13 mouse cellular contexts compared by ENCODE assay signal in the genomic region with DNA sequence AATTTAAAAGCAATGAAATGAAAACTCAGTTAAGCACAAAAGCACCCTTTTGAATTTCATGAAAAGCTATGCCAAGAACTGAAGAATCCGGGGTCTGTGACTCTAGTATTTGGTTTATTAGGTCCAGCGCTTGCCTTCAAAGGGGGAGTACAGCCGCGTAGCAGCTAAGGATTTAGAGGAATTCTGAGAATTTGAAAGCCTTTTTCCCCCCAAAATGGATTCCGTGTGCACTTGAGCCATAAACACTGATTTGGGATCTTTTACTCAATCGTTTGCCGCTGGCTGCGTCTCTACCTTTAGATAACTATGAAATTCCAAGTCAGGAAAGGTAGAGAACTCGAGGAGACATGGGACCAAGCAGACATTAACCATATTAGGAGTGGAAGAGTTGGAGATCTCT.
DNase-seq lines count a peak whose midpoint lies in the region; ATAC-seq lines count a peak whose summit lies in the region.
"Had no signal": no experiment of that assay in that cellular context is flagged by ENCODE, and none has a peak within 500 bp of the region (broad histone marks: within the 10 kb centered on the region; RNA-seq: fewer than 3 reads in every experiment).

No protein-coding gene starts in this region.

- no peaks in the 10 kb centered on the region for H3K36me3 ChIP-seq in forebrain, embryonic 14.5 days (ENCODE audit: control insufficient read depth, insufficient read depth, low read length)
- no peaks in the 10 kb centered on the region for H3K36me3 ChIP-seq in forebrain, embryonic 13.5 days (ENCODE audit: poor library complexity, severe bottlenecking)
- H3K36me3 ChIP-seq in hindbrain, embryonic 14.5 days (replicated peaks; ENCODE audit: control insufficient read depth, insufficient read depth): no peaks in the 10 kb centered on the region
- no peaks in the 10 kb centered on the region for H3K36me3 ChIP-seq in midbrain, embryonic 12.5 days
- H3K36me3 ChIP-seq: heart, embryonic 15.5 days had no signal

- H3K27ac ChIP-seq in forebrain, embryonic 14.5 days (ENCODE audit: low read depth, low read length): no peak overlapping the region
- H3K27ac ChIP-seq in forebrain, embryonic 13.5 days: no peak overlapping the region
- H3K27ac ChIP-seq in hindbrain, embryonic 14.5 days: peak overlapping the region; percentile 90; the same call in 1 of the 2 replicates
- H3K27ac ChIP-seq in midbrain, embryonic 12.5 days (replicated peaks): peak overlapping the region; percentile 91
- H3K27ac ChIP-seq: heart, embryonic 15.5 days had no signal

- no peaks in the 10 kb centered on the region for H3K9me3 ChIP-seq in forebrain, embryonic 14.5 days (replicated peaks; ENCODE audit: control insufficient read depth, low read length)
- no peaks in the 10 kb centered on the region for H3K9me3 ChIP-seq in forebrain, embryonic 13.5 days (replicated peaks)
- no peaks in the 10 kb centered on the region for H3K9me3 ChIP-seq in hindbrain, embryonic 14.5 days (ENCODE audit: control insufficient read depth, low read length)
- H3K9me3 ChIP-seq in midbrain, embryonic 12.5 days: no peaks in the 10 kb centered on the region
- H3K9me3 ChIP-seq: heart, embryonic 15.5 days had no signal

- peaks cover 20% of the 10 kb centered on the region; the same call in 1 of the 2 replicates for H3K4me1 ChIP-seq in forebrain, embryonic 14.5 days (ENCODE audit: control insufficient read depth, insufficient read depth, low read length)
- peaks cover 49% of the 10 kb centered on the region for H3K4me1 ChIP-seq in forebrain, embryonic 13.5 days
- peaks cover 40% of the 10 kb centered on the region for H3K4me1 ChIP-seq in hindbrain, embryonic 14.5 days (replicated peaks; ENCODE audit: control insufficient read depth, insufficient read depth, low read length)
- peaks cover 50% of the 10 kb centered on the region for H3K4me1 ChIP-seq in midbrain, embryonic 12.5 days
- H3K4me1 ChIP-seq: heart, embryonic 15.5 days had no signal

- intact Hi-C loops in gastrocnemius, postnatal 14 days (cut with DNase I; ENCODE audit: low total_unique reads): no loop called here

- H3K9ac ChIP-seq in forebrain, embryonic 14.5 days (ENCODE audit: low read length): no peak overlapping the region
- no peak overlapping the region for H3K9ac ChIP-seq in forebrain, embryonic 13.5 days
- no peak overlapping the region for H3K9ac ChIP-seq in hindbrain, embryonic 14.5 days
- no peak overlapping the region for H3K9ac ChIP-seq in midbrain, embryonic 12.5 days (replicated peaks)
- H3K9ac ChIP-seq: heart, embryonic 15.5 days had no signal

- no peak for ATAC-seq in forebrain, embryonic 14.5 days
- no peak for ATAC-seq in forebrain, embryonic 13.5 days
- ATAC-seq in hindbrain, embryonic 14.5 days (ENCODE audit: low FRiP score): no peak
- no peak for ATAC-seq in midbrain, embryonic 12.5 days (ENCODE audit: low FRiP score, low read depth)

- DNase-seq in forebrain, embryonic 14.5 days (ENCODE audit: low spot score): peak; percentile 24
- peak; percentile 72 for DNase-seq in embryo, embryonic 10.5 days (ENCODE audit: low spot score)
- no peak for DNase-seq in hindbrain, embryonic 14.5 days (ENCODE audit: low spot score)
- DNase-seq in adipocyte (ENCODE audit: low spot score): no peak
- no peak for DNase-seq in gastrocnemius, postnatal 14 days
- DNase-seq in neural tube, embryonic 10.5 days (ENCODE audit: extremely low spot score, low spot score): no peak
- DNase-seq: adrenal gland, postnatal 25 days; kidney, postnatal 10 days; lung, postnatal 10 days; spleen, adult 18-20 months had no signal

- H3K4me3 ChIP-seq in forebrain, embryonic 14.5 days (ENCODE audit: low read depth, low read length): no peak overlapping the region
- no peak overlapping the region for H3K4me3 ChIP-seq in forebrain, embryonic 13.5 days
- no peak overlapping the region for H3K4me3 ChIP-seq in hindbrain, embryonic 14.5 days (replicated peaks; ENCODE audit: low read length)
- no peak overlapping the region for H3K4me3 ChIP-seq in midbrain, embryonic 12.5 days
- H3K4me3 ChIP-seq: heart, embryonic 15.5 days had no signal

- WGBS in forebrain, embryonic 14.5 days: 26% methylated on average over 9 of the region's 9 CpGs
- 21% methylated on average over 9 of the region's 9 CpGs for WGBS in forebrain, embryonic 13.5 days
- 36% methylated on average over 9 of the region's 9 CpGs for WGBS in hindbrain, embryonic 14.5 days
- 7% methylated on average over 9 of the region's 9 CpGs for WGBS in midbrain, embryonic 12.5 days

- H3K27me3 ChIP-seq in forebrain, embryonic 14.5 days (replicated peaks; ENCODE audit: control insufficient read depth, insufficient read depth, low read length): 0 out of 2 replicates have a peak, but pooled peaks cover 8% of the 10 kb centered on the region
- peaks cover 20% of the 10 kb centered on the region for H3K27me3 ChIP-seq in forebrain, embryonic 13.5 days
- H3K27me3 ChIP-seq in hindbrain, embryonic 14.5 days (ENCODE audit: control insufficient read depth, insufficient read depth, low read length): peaks cover 22% of the 10 kb centered on the region
- 0 out of 2 replicates have a peak, but pooled peaks cover under 1% of the 10 kb centered on the region for H3K27me3 ChIP-seq in midbrain, embryonic 12.5 days
- H3K27me3 ChIP-seq: heart, embryonic 15.5 days had no signal

- no peak overlapping the region for H3K4me2 ChIP-seq in forebrain, embryonic 14.5 days (ENCODE audit: low read length)
- no peak overlapping the region for H3K4me2 ChIP-seq in forebrain, embryonic 13.5 days
- no peak overlapping the region for H3K4me2 ChIP-seq in hindbrain, embryonic 14.5 days (replicated peaks)
- H3K4me2 ChIP-seq in midbrain, embryonic 12.5 days (replicated peaks): peak overlapping the region; percentile 21
- H3K4me2 ChIP-seq: heart, embryonic 15.5 days had no signal

Comparison
In these comparisons a context has a peak if more than half of its experiments do, and no peak if none do; other contexts are left out.
1. DNase-seq: peak in forebrain, embryonic 14.5 days (single experiment) and embryo, embryonic 10.5 days (single experiment); none in hindbrain, embryonic 14.5 days (single experiment), adipocyte (single experiment), gastrocnemius, postnatal 14 days (single experiment) and neural tube, embryonic 10.5 days (single experiment).
2. H3K27ac ChIP-seq: peak in hindbrain, embryonic 14.5 days (single experiment) and midbrain, embryonic 12.5 days (single experiment); none in forebrain, embryonic 14.5 days (single experiment) and forebrain, embryonic 13.5 days (single experiment).